Mouse (Mus musculus) B cell, adult 67 days (primary cell): ENCODE data around the gene Lgals4. TPM values are rescaled to one million over a fixed set of nuclear protein-coding genes. Genes with fewer than 3 reads are reported as not detected.

Source experiments
- total RNA-seq, 2 experiments: library from RNA; stranded (reverse); gene quantifications; 4 replicates each; pipeline ENCODE4 v1.2.4; 2023

Lgals4 gene
- 10 to 100 TPM; 17.2 to 19.6 TPM for total RNA-seq

GRCm38 (mm10) chr7:28833723-28834347, at the start of gene Lgals4:
Gene Lgals4 (plus strand): TSS chr7:28833854.

GRCm38 (mm10) chr7:28788307-28789195, 45.1 kb upstream of the Lgals4 start, which contains the start of gene Rinl:
Gene Rinl (plus strand): TSS chr7:28788969.

GRCm38 (mm10) chr7:28808221-28808941, 25.3 kb upstream of the Lgals4 start, which contains the start of gene Hnrnpl:
Gene Hnrnpl (plus strand): TSS chr7:28808541.

GRCm38 (mm10) chr7:28824941-28825685, 8.5 kb upstream of the Lgals4 start, which contains the start of gene Ech1:
Gene Ech1 (plus strand): TSS chr7:28825217.

GRCm38 (mm10) chr7:28863540-28863939, 29.9 kb downstream of the Lgals4 start, which contains the start of gene Lgals7:
Gene Lgals7 (plus strand): TSS chr7:28863853.

GRCm38 (mm10) chr7:28881199-28881598, 47.5 kb downstream of the Lgals4 start, which contains the start of gene Capn12:
Gene Capn12 (plus strand): TSS chr7:28881422.

Other genes with a start within 250 kb of the Lgals4 start
- 10 to 100 TPM; 47.2 to 57.8 TPM for gene Samd4b, start 235.7 kb upstream of the Lgals4 start, total RNA-seq
- 10 to 100 TPM; 14.4 to 15.6 TPM for gene Pak4, start 235.7 kb upstream of the Lgals4 start, total RNA-seq
- gene Acp7, start 202.5 kb upstream of the Lgals4 start, total RNA-seq = not detected
- gene Fbxo27, start 141.0 kb upstream of the Lgals4 start, total RNA-seq = not detected
- gene Fbxo17, start 117.0 kb upstream of the Lgals4 start, total RNA-seq = 1 to 10 TPM; 1.5 to 2.5 TPM
- 10 to 100 TPM; 19.5 to 24.8 TPM for gene Mrps12, start 92.0 kb upstream of the Lgals4 start, total RNA-seq
- gene Sars2, start 91.9 kb upstream of the Lgals4 start, total RNA-seq = 10 to 100 TPM; 17.5 to 19.0 TPM
- gene Ccer2, start 77.7 kb upstream of the Lgals4 start, total RNA-seq = not detected
- gene Sirt2, start 67.1 kb upstream of the Lgals4 start, total RNA-seq = 10 to 100 TPM; 75.3 to 81.8 TPM
- gene Nfkbib, start 66.3 kb upstream of the Lgals4 start, total RNA-seq = 10 to 100 TPM; 70.4 to 78.1 TPM
- 1 to 10 TPM; 9.6 to 9.7 TPM for gene Rinl, start 44.9 kb upstream of the Lgals4 start, total RNA-seq
- 100 to 1,000 TPM; 592 to 659 TPM for gene Hnrnpl, start 25.3 kb upstream of the Lgals4 start, total RNA-seq
- gene Ech1, start 8.6 kb upstream of the Lgals4 start, total RNA-seq = 10 to 100 TPM; 58.4 to 61.7 TPM
- gene Lgals7, start 30.0 kb downstream of the Lgals4 start, total RNA-seq = not detected
- not detected for gene Capn12, start 47.6 kb downstream of the Lgals4 start, total RNA-seq
- 100 to 1,000 TPM; 108 to 109 TPM for gene Actn4, start 128.5 kb downstream of the Lgals4 start, total RNA-seq
- gene Eif3k, start 148.0 kb downstream of the Lgals4 start, total RNA-seq = 100 to 1,000 TPM; 267 to 290 TPM
- gene Map4k1, start 148.2 kb downstream of the Lgals4 start, total RNA-seq = 100 to 1,000 TPM; 344 to 379 TPM